Mouse (Mus musculus) G1E-ER4 (cell line): ENCODE measurements around the gene Pex14. TPM values are rescaled to one million over a fixed set of nuclear protein-coding genes. Genes with fewer than 3 reads are reported as not detected.

Experiments used
- GATA1 ChIP-seq: IDR thresholded peaks from one replicate; pipeline ENCODE4 v1.8.0; 2012; ENCODE audit warnings: low read length, inconsistent platforms
- polyA plus RNA-seq: library from polyadenylated mRNA; stranded (reverse); fragments of >175 nt; gene quantifications from 2 replicates; pipeline ENCODE4 v1.2.3, GENCODE M21; 2012

Pex14 gene
- polyA plus RNA-seq, 1 experiment = 57.5 TPM

DNA sequence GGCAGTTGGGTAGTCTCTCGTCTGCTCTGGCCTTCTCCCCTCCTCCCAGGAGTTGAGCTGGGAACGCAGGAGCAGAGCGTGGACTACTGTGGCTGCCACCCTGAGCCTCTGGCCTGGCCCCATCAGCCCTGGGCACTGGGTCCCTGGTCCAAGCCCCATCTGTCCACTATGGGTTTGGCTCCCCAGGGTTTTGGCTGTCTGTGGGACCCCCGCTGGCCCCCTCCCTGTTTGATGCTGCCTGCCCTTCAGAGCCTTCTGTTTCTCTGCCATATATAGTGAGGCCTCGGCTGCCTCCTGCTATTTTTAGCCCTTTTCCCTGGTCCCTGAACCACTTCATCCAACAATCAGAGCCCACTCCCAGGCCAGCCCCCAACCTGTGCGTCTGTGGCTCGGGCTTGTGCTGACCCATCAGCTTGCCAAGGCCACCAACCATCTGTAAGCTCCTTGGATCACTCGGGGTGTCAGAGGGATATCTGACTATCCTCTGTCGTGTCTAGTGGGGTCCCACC, 168.9 kb downstream of the Pex14 start:
- TF ChIP-seq GATA1 = no peak

- TF ChIP-seq GATA1 = no peak
Observed at GRCm38 (mm10) chr4:148928876-148929275, 170.8 kb downstream of the Pex14 start.

DNA sequence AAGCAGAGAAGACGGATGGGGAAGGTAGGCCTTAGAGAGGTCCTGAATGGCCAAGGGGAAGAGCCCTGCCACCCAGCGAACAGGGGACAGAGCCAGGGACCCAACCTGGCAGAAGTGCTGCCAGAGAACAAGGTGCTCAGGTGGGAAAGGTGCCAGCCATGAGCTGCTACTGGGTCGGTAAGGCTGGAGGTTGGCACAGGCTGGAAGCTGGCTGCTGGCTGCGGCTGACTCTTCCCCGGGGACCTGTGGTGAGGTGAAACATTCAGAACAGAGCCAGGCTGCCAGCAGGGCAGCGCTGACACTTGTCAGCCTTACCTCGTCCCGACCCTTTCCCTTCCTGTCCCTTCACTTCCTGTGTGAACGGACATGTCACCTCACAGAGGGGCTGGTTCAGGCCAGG, 171.4 kb downstream of the Pex14 start:
- TF ChIP-seq GATA1 = no peak

DNA sequence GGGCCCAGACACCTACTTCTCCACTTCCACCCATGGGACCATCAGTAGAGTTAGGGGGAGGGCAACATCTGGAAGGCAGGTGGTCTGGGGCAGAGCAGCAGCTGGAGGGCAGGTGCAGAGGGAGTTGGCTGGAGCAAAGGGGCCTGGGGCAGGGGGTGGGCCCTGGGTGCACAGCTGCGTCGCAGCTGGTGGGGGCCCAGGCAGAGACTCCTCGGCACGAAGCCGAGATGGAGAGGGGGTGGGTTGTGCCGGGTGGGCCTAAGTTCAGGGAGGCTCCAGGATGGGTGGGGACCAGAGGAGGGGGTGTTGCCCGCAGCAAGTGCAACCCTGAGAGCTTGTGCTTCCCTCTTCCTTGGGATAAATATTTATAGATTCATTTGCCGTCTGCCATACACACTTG, 173.2 kb downstream of the Pex14 start:
- no peak for TF ChIP-seq GATA1

GRCm38 (mm10) chr4:148925589-148926359, 173.9 kb downstream of the Pex14 start:
- no peak for TF ChIP-seq GATA1

- no peak for TF ChIP-seq GATA1
Observed at GRCm38 (mm10) chr4:148923976-148924375, 175.7 kb downstream of the Pex14 start.

- no peak for TF ChIP-seq GATA1
Observed at GRCm38 (mm10) chr4:148923414-148923813, 176.3 kb downstream of the Pex14 start.

DNA sequence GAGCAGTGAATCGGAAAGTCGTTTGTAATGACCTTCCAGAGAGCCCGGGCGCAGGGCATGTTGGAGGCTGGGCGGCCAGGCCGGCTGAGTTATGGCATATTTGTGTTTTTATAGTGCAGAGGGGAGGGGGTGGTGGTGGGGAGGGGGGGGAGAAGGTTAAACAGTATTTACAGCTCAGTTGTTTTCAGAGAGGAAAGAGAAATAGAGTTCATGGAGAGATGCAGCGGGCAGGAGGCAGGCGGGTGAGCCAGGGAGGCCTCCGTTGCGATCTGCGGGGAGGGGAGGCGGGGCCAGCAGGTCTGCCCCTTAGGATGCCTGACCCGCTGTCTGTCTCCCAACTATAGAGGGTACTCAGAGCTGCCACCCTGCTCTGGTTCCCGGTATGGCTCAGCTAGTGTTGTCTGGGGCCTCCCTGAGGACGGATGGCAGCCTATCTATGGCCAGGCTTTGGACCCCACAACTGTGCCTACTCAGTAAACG, 177.4 kb downstream of the Pex14 start:
- TF ChIP-seq GATA1 = no peak

DNA sequence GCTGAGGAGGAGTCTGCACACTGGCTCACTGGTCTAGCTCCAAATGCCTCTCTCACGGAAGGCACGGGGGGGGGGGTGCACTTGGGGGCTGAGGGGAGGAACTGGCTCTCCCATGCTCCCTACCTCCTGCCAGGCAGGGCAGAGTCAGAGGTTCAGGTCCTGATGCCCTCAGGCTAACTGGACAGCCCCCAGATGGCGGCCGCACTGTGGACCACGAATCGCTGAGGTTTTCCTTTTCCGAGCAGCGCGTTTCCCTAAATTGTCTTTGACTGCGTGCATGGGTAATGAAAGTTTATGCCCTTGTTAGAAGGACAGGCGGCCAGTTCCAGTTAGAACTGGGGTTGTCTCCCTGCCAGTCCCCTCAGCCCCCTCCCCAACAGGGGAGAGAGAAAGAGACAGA, 179.1 kb downstream of the Pex14 start:
- no peak for TF ChIP-seq GATA1

DNA sequence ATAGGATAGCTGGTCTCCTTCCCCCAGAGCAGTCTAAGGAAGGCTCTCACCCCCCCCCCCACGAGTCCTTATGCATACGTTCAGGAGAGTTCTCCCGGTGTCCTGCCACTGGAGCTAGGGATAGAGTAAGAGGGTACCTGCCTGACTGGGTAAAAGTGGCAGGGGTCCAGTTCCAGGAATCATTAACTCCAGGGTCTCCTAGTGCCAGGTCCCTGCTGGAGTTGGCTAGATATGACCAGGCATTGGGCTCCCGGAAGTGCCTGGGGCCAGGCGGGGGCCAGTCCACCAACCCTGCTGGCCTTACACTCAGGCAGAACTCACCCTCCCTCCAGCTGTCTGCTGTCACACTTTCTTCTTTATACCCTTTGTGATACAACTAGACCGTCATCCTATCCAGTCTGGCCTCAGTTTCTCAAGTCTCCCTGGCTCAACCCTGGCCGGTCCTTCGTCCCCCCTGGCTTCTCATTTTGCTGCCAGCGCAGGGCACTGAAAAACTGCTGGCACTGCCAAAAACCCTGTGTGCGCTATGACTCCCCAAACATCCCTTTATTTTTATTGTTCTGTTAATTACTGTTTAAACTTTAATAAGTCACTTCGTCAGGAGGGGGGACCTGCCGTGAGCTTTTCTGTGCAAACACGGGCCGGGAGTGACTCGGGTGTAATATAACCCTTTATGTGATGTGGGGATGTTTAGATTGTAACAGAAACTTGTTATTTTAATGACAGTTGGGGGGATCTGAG, 180.8 kb downstream of the Pex14 start:
- no peak for TF ChIP-seq GATA1

DNA sequence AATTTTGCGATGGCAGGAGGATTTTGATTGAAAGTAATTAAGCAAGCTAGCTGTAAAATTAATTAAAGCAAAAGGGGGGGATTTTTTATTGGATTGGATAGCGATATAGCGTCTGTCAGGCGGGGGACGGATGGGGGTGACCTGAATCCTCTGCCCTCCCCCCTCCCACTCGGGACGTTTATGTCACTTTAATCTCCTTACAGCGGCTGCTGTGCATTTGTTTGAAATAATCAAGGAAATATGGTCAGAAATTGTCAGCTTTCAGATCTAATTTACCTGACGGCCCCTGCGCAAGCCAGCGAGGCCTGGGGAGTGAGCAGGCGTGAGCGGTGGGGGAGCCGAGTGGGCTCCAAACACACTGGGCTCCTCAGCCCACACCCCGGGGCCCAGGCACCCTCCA, 183.8 kb downstream of the Pex14 start:
- TF ChIP-seq GATA1 = no peak

GRCm38 (mm10) chr4:148914863-148915622, 184.6 kb downstream of the Pex14 start:
- no peak for TF ChIP-seq GATA1

DNA sequence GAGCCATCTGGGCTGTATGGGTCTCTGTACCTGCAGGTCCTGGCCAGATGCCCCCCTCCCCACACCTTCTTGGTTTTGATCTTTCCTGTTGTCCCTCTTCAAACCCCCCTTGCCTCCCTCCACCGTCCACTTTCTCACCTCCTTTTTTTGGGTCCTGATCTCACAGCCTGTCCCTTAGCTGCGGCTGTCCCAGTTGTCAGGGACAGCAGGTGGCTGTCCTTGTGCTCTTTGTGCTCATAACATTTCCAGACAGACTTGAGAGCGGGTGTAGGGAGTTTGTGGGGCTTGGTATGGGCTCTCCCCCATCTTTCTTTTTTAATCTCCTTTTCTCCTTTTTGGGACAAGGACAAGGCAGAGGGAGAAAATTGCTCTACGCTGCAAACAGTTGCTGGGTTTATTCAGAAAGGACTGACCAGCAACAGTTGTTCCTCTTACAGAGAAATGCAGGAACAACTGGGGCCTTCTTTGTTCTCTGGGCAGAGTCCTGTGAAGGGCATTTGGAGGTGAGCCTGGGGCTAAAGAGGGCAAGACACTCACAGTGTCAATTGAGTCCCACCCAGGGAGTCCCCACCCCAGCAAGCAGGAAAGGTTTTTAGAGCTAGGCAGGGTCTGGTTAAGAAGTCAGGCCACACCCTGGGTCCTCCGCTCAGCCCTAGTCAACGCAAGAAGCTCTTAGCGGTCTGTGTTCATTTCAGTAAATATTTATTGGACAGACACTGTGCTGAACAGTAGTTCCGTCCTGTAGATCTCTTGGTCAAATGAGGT, 186.7 kb downstream of the Pex14 start:
- no peak for TF ChIP-seq GATA1

- TF ChIP-seq GATA1 = no peak
Observed at GRCm38 (mm10) chr4:148912134-148912533, 187.5 kb downstream of the Pex14 start.

Other genes starting within 250 kb of the Pex14 start
- 9.9 and 10.8 TPM in 2 replicates for gene Dffa, start 4.3 kb upstream of the Pex14 start, polyA plus RNA-seq
- gene Cort, start 26.9 kb upstream of the Pex14 start, polyA plus RNA-seq = 4.1 and 5.8 TPM in 2 replicates
- gene Cenps, start 37.8 kb upstream of the Pex14 start, polyA plus RNA-seq = 28.5 and 34.1 TPM in 2 replicates
- gene Pgd, start 66.9 kb upstream of the Pex14 start, polyA plus RNA-seq = 130 and 184 TPM in 2 replicates
- gene Kif1b, start 207.8 kb upstream of the Pex14 start, polyA plus RNA-seq = 4.0 and 6.4 TPM in 2 replicates